Mouse (Mus musculus): Measurements from ENCODE around the gene Dusp27. TPM values are rescaled to one million over a fixed set of nuclear protein-coding genes. Genes with fewer than 3 reads are reported as not detected.

Dusp27 gene
- total RNA-seq, 2 experiments from 2014 or later = 0.62 to 0.85 TPM

Other genes with a start within 250 kb of the Dusp27 start
- 10 to 100 TPM; 27.6 to 29.4 TPM for gene Pou2f1, start 125.2 kb downstream of the Dusp27 start, total RNA-seq (2021)
- gene Gpa33, start 2.3 kb upstream of the Dusp27 start, total RNA-seq (2021) = not detected
- gene Mael, start 110.8 kb upstream of the Dusp27 start, total RNA-seq (2021) = under 1 TPM in 1 of 2 experiments, not detected in 1; 0.24 TPM
- gene Ildr2, start 126.2 kb upstream of the Dusp27 start, total RNA-seq (2021) = 10 to 100 TPM; 40.6 to 44.8 TPM